Mouse (Mus musculus) MEL (cell line): ENCODE results near the gene Poln. TPM values are rescaled to one million over a fixed set of nuclear protein-coding genes. Genes with fewer than 3 reads are reported as not detected.

Experiments
- DNase-seq: peaks from one replicate; pipeline ENCODE4 v3.0.0; 2011; ENCODE audit warnings: low read depth, low spot score
- H3K27ac ChIP-seq: 2 replicates; pipeline ENCODE4 v1.5.1; 2012; ENCODE audit warnings: low read depth, mild to moderate bottlenecking, control low read depth, low read length, moderate library complexity; ENCODE audit not compliant: control insufficient read depth
- H3K27me3 ChIP-seq, 2 experiments: fragments of 150-350 bp in 1 of 2; sonication (generic) in 1 of 2; 2 replicates each; pipeline ENCODE4 v1.6.1; 2012; ENCODE audit warnings: low read length in 2 of 2, mild to moderate bottlenecking in 2 of 2, improper control_type of control experiment in 1 of 2, moderate library complexity in 1 of 2; ENCODE audit not compliant: insufficient read depth in 2 of 2, control insufficient read depth in 1 of 2
- H3K36me3 ChIP-seq, 2 experiments: 2 replicates each; pipeline ENCODE4 v1.6.1; 2012 to 2014; ENCODE audit warnings: low read length in 2 of 2, improper control_type of control experiment in 1 of 2, inconsistent platforms in 1 of 2, mild to moderate bottlenecking in 1 of 2; ENCODE audit not compliant: insufficient read depth in 2 of 2, control insufficient read depth in 1 of 2
- H3K4me1 ChIP-seq, 2 experiments: fragments of 150-350 bp in 1 of 2; sonication (generic) in 1 of 2; 2 replicates each; pipeline ENCODE4 v1.6.1; 2012; ENCODE audit warnings: low read length in 2 of 2, improper control_type of control experiment in 1 of 2, mild to moderate bottlenecking in 1 of 2; ENCODE audit not compliant: insufficient read depth in 2 of 2, control insufficient read depth in 1 of 2
- H3K4me3 ChIP-seq, 2 experiments: fragments of 150-350 bp in 1 of 2; sonication (generic) in 1 of 2; 2 replicates each; pipeline ENCODE4 v1.5.1; 2012; ENCODE audit warnings: low read depth in 2 of 2, low read length in 2 of 2, mild to moderate bottlenecking in 2 of 2, moderate library complexity in 2 of 2, control low read depth in 1 of 2, improper control_type of control experiment in 1 of 2; ENCODE audit not compliant: control insufficient read depth in 1 of 2, insufficient read depth in 1 of 2
- H3K79me2 ChIP-seq: 2 replicates; pipeline ENCODE4 v1.6.1; 2012; ENCODE audit warnings: mild to moderate bottlenecking, low read length, moderate library complexity; ENCODE audit not compliant: control insufficient read depth, poor library complexity, insufficient read depth
- H3K9ac ChIP-seq: 2 replicates; pipeline ENCODE4 v1.6.1; 2012; ENCODE audit warnings: low read depth, mild to moderate bottlenecking, control low read depth, low read length, moderate library complexity; ENCODE audit not compliant: control insufficient read depth, poor library complexity, severe bottlenecking
- H3K9me3 ChIP-seq: fragments of 150-350 bp; sonication (generic); replicated peaks from 2 replicates; pipeline ENCODE4 v1.6.1; 2012; ENCODE audit warnings: mild to moderate bottlenecking, low read length, improper control_type of control experiment, moderate library complexity; ENCODE audit not compliant: insufficient read depth
- BHLHE40 ChIP-seq: IDR thresholded peaks from 2 replicates; pipeline ENCODE4 v1.6.1; 2012; ENCODE audit warnings: low read depth, mild to moderate bottlenecking, inconsistent platforms, low read length, improper control_type of control experiment, borderline replicate concordance
- CTCF ChIP-seq, 3 experiments: IDR thresholded peaks in 2 of 3; conservative IDR thresholded peaks in 1 of 3; 2 replicates each; pipeline ENCODE4 v1.5.1; 2011 to 2012; ENCODE audit warnings: low read length in 3 of 3, low read depth in 2 of 3, mild to moderate bottlenecking in 2 of 3, improper control_type of control experiment in 1 of 3, inconsistent platforms in 1 of 3, mixed read lengths in 1 of 3, moderate library complexity in 1 of 3; ENCODE audit not compliant: control insufficient read depth in 1 of 3, insufficient read depth in 1 of 3, poor library complexity in 1 of 3, severe bottlenecking in 1 of 3
- E2F4 ChIP-seq: IDR thresholded peaks from 2 replicates; pipeline ENCODE4 v1.6.1; 2011; ENCODE audit warnings: low read depth, low read length, improper control_type of control experiment, borderline replicate concordance
- EP300 ChIP-seq, 2 experiments: IDR thresholded peaks; 2 replicates each; pipeline ENCODE4 v1.6.1; 2011; ENCODE audit warnings: improper control_type of control experiment in 2 of 2, low read length in 2 of 2, low read depth in 1 of 2, mild to moderate bottlenecking in 1 of 2
- ETS1 ChIP-seq: IDR thresholded peaks from 2 replicates; pipeline ENCODE4 v1.6.1; 2012; ENCODE audit warnings: low read depth, mild to moderate bottlenecking, inconsistent platforms, low read length, improper control_type of control experiment, moderate library complexity
- GATA1 ChIP-seq: IDR thresholded peaks from 2 replicates; pipeline ENCODE4 v1.6.1; 2011; ENCODE audit warnings: low read depth, low read length, improper control_type of control experiment
- HCFC1 ChIP-seq: IDR thresholded peaks from 2 replicates; pipeline ENCODE4 v1.6.1; 2012; ENCODE audit warnings: low read depth, mild to moderate bottlenecking, inconsistent platforms, low read length, improper control_type of control experiment, moderate library complexity
- KAT2A ChIP-seq: conservative IDR thresholded peaks from 2 replicates; pipeline ENCODE4 v1.6.1; 2012; ENCODE audit warnings: low read depth, low read length, improper control_type of control experiment, inconsistent platforms
- MAFK ChIP-seq: IDR thresholded peaks from 2 replicates; pipeline ENCODE4 v1.6.1; 2011; ENCODE audit warnings: low read depth, mild to moderate bottlenecking, low read length, improper control_type of control experiment, borderline replicate concordance
- MAX ChIP-seq: IDR thresholded peaks from 2 replicates; pipeline ENCODE4 v1.6.1; 2011; ENCODE audit warnings: low read length, improper control_type of control experiment
- MAZ ChIP-seq: IDR thresholded peaks from 2 replicates; pipeline ENCODE4 v1.6.1; 2012; ENCODE audit warnings: low read depth, mild to moderate bottlenecking, inconsistent platforms, low read length, improper control_type of control experiment
- MXI1 ChIP-seq: IDR thresholded peaks from 2 replicates; pipeline ENCODE4 v1.6.1; 2011; ENCODE audit warnings: mild to moderate bottlenecking, low read depth, low read length, improper control_type of control experiment
- MYB ChIP-seq: IDR thresholded peaks from 2 replicates; pipeline ENCODE4 v1.6.1; 2011; ENCODE audit warnings: mild to moderate bottlenecking, low read depth, low read length, improper control_type of control experiment
- MYC ChIP-seq: IDR thresholded peaks from 2 replicates; pipeline ENCODE4 v1.6.1; 2011; ENCODE audit warnings: low read depth, mild to moderate bottlenecking, low read length, improper control_type of control experiment, moderate library complexity
- NELFE ChIP-seq: IDR thresholded peaks from 2 replicates; pipeline ENCODE4 v1.6.1; 2011; ENCODE audit warnings: low read depth, low read length, improper control_type of control experiment
- NRF1 ChIP-seq: IDR thresholded peaks from 2 replicates; pipeline ENCODE4 v1.6.1; 2014; ENCODE audit warnings: low read depth, mild to moderate bottlenecking, inconsistent platforms, low read length, improper control_type of control experiment, moderate library complexity; ENCODE audit not compliant: poor library complexity, insufficient read depth, severe bottlenecking
- POLR2A ChIP-seq, 2 experiments: IDR thresholded peaks; 2 replicates each; pipeline ENCODE4 v1.6.1; 2011 to 2012; ENCODE audit warnings: low read length in 2 of 2, mild to moderate bottlenecking in 2 of 2, control low read depth in 1 of 2, improper control_type of control experiment in 1 of 2, low read depth in 1 of 2, moderate library complexity in 1 of 2; ENCODE audit not compliant: control insufficient read depth in 1 of 2, insufficient read depth in 1 of 2, poor library complexity in 1 of 2
- POLR2AphosphoS2 ChIP-seq: IDR thresholded peaks from 2 replicates; pipeline ENCODE4 v1.6.1; 2011; ENCODE audit warnings: low read length, improper control_type of control experiment
- POLR2AphosphoS5 ChIP-seq: IDR thresholded peaks from 2 replicates; pipeline ENCODE4 v1.6.1; 2012; ENCODE audit warnings: low read depth, borderline replicate concordance, mild to moderate bottlenecking, inconsistent platforms, low read length, moderate library complexity, mixed read lengths
- SIN3A ChIP-seq: IDR thresholded peaks from 2 replicates; pipeline ENCODE4 v1.6.1; 2012; ENCODE audit warnings: low read length, improper control_type of control experiment, inconsistent platforms
- TBP ChIP-seq: IDR thresholded peaks from 2 replicates; pipeline ENCODE4 v1.8.0; 2011; ENCODE audit warnings: low read depth, low read length, improper control_type of control experiment
- TCF12 ChIP-seq: IDR thresholded peaks from 2 replicates; pipeline ENCODE4 v1.6.1; 2014; ENCODE audit warnings: low read depth, mild to moderate bottlenecking, inconsistent platforms, low read length, improper control_type of control experiment, moderate library complexity
- UBTF ChIP-seq: IDR thresholded peaks from 2 replicates; pipeline ENCODE4 v1.6.1; 2012; ENCODE audit warnings: low read depth, mild to moderate bottlenecking, inconsistent platforms, low read length, improper control_type of control experiment, moderate library complexity, borderline replicate concordance; ENCODE audit not compliant: insufficient read depth
- USF1 ChIP-seq: IDR thresholded peaks from 2 replicates; pipeline ENCODE4 v1.6.1; 2014; ENCODE audit warnings: low read depth, mild to moderate bottlenecking, inconsistent platforms, low read length, improper control_type of control experiment, moderate library complexity
- USF2 ChIP-seq, 2 experiments: IDR thresholded peaks; 2 replicates each; pipeline ENCODE4 v1.6.1; 2011 to 2012; ENCODE audit warnings: improper control_type of control experiment in 2 of 2, low read length in 2 of 2, borderline replicate concordance in 1 of 2, inconsistent platforms in 1 of 2, low read depth in 1 of 2, mild to moderate bottlenecking in 1 of 2; ENCODE audit not compliant: insufficient read depth in 1 of 2
- ZC3H11A ChIP-seq: IDR thresholded peaks from 2 replicates; pipeline ENCODE4 v1.6.1; 2012; ENCODE audit warnings: low read depth, mild to moderate bottlenecking, inconsistent platforms, low read length, improper control_type of control experiment
- ZMIZ1 ChIP-seq: IDR thresholded peaks from 2 replicates; pipeline ENCODE4 v1.6.1; 2012; ENCODE audit warnings: low read depth, mild to moderate bottlenecking, inconsistent platforms, low read length, improper control_type of control experiment, moderate library complexity
- ZNF384 ChIP-seq: IDR thresholded peaks from 2 replicates; pipeline ENCODE4 v1.6.1; 2012; ENCODE audit warnings: low read depth, mild to moderate bottlenecking, inconsistent platforms, low read length, improper control_type of control experiment
- polyA plus RNA-seq, 2 experiments: library from polyadenylated mRNA; stranded (reverse) in 1 of 2; unstranded in 1 of 2; fragments of >175 nt in 1 of 2; fragments of >200 nt in 1 of 2; gene quantifications; 2 replicates each; pipeline versions ENCODE4 v1.2.1 to v1.2.4; 2012; ENCODE audit warnings: low replicate concordance in 2 of 2, low read depth in 1 of 2; ENCODE audit not compliant: insufficient read length in 2 of 2, insufficient read depth in 1 of 2, missing spikeins in 1 of 2
- total RNA-seq: library from RNA; depleted of rRNA; stranded (reverse); fragments of 300-350 nt; gene quantifications from 2 replicates; pipeline ENCODE4 v1.2.3, GENCODE M21; 2012

The Poln gene
- total and polyA plus RNA-seq, 3 experiments, result 0.50 to 1.0 TPM; not detected in 1

- H3K36me3 ChIP-seq, result peaks cover 0 to 8% of the 10 kb centered on the region in 2 experiments; a peak in 2 of 4 replicates
- peak overlapping the region in 1 of 2 experiments; percentile 86; a peak in 2 of 4 replicates for H3K4me3 ChIP-seq
- H3K79me2 ChIP-seq, result peaks cover 3% of the 10 kb centered on the region; the same call in 1 of the 2 replicates
- DNase-seq, result peak; percentile 53
- H3K9ac ChIP-seq, result no peak overlapping the region; the same call in 1 of the 2 replicates
- H3K27me3 ChIP-seq, result peaks cover 2 to 6% of the 10 kb centered on the region in 2 experiments
- peaks cover 0 to 18% of the 10 kb centered on the region in 2 experiments; a peak in 2 of 4 replicates for H3K4me1 ChIP-seq
- TF ChIP-seq ZC3H11A (no peak), TCF12 (peak; percentile 27; the same call in 1 of the 2 replicates), SIN3A (peak; percentile 22; the same call in 1 of the 2 replicates), MAFK (no peak), MXI1 (0 out of 2 replicates have a peak, but pooled peaks have one; percentile 17), MYC (0 out of 2 replicates have a peak, but pooled peaks have one; percentile 36), GATA1 (no peak), ZNF384 (peak; percentile 35; the same call in 1 of the 2 replicates)
- no peak overlapping the region; the same call in 1 of the 2 replicates for H3K27ac ChIP-seq
- no peaks in the 10 kb centered on the region for H3K9me3 ChIP-seq
Measured at GRCm38 (mm10) chr5:34188856-34189255, 19.6 kb upstream of the Poln start.

- Histone ChIP-seq H3K79me2 (peaks cover 3% of the 10 kb centered on the region; the same call in 1 of the 2 replicates), H3K27ac (peak within 1 kb of the TSS; percentile 29), H3K9me3 (no peaks in the 10 kb centered on the region), H3K4me3 (peak within 1 kb of the TSS; percentile 73 to 96), H3K4me1 (peaks cover 0 to 18% of the 10 kb centered on the region in 2 experiments; a peak in 2 of 4 replicates), H3K9ac (peak within 1 kb of the TSS; percentile 75), H3K27me3 (no peaks in the 10 kb centered on the region; a peak in 1 of 4 replicates), H3K36me3 (peaks cover 0 to 8% of the 10 kb centered on the region in 2 experiments; a peak in 2 of 4 replicates)
- peak; percentile 100 for DNase-seq
- TF ChIP-seq TBP (no peak), KAT2A (no peak), MAZ (no peak), ZC3H11A (no peak), USF2 (IDR thresholded peaks at IDR 0.05; ENCODE audit: borderline replicate concordance in 1 of 2, insufficient read depth in 1 of 2, low read depth in 1 of 2, low read length in 2 of 2) (no peak), POLR2AphosphoS5 (peak; percentile 91; the same call in 1 of the 2 replicates), EP300 (IDR thresholded peaks at IDR 0.05; ENCODE audit: low read depth in 1 of 2, low read length in 2 of 2) (no peak), NELFE (peak; percentile 45; the same call in 1 of the 2 replicates), MYB (no peak), NRF1 (peak; percentile 39; the same call in 1 of the 2 replicates), HCFC1 (peak; percentile 60), ZMIZ1 (no peak), UBTF (0 out of 2 replicates have a peak, but pooled peaks have one; percentile 54), ETS1 (no peak), MYC (peak; percentile 81), CTCF (IDR thresholded peaks at IDR 0.05 in 2 of 3, conservative IDR thresholded peaks at IDR 0.05 in 1 of 3; ENCODE audit: control insufficient read depth in 1 of 3, insufficient read depth in 1 of 3, low read depth in 2 of 3, low read length in 3 of 3, poor library complexity in 1 of 3, severe bottlenecking in 1 of 3) (0 out of 6 replicates have a peak, but pooled peaks of 1 of the 3 experiments have one; percentile 3), MAX (peak; percentile 99), BHLHE40 (peak; percentile 68), USF1 (peak; percentile 90), TCF12 (no peak), E2F4 (no peak), POLR2A (IDR thresholded peaks at IDR 0.05; ENCODE audit: control insufficient read depth in 1 of 2, insufficient read depth in 1 of 2, low read depth in 1 of 2, low read length in 2 of 2, poor library complexity in 1 of 2) (peak; percentile 68 to 94; a peak in 3 of 4 replicates), MXI1 (peak; percentile 97), POLR2AphosphoS2 (no peak)
Measured at GRCm38 (mm10) chr5:34187601-34188316, 18.5 kb upstream of the Poln start, which contains the start of gene Mxd4. Mxd4 (minus strand) TSS chr5:34187720.
